12 mouse cellular contexts compared by ENCODE assay signal in the genomic region with DNA sequence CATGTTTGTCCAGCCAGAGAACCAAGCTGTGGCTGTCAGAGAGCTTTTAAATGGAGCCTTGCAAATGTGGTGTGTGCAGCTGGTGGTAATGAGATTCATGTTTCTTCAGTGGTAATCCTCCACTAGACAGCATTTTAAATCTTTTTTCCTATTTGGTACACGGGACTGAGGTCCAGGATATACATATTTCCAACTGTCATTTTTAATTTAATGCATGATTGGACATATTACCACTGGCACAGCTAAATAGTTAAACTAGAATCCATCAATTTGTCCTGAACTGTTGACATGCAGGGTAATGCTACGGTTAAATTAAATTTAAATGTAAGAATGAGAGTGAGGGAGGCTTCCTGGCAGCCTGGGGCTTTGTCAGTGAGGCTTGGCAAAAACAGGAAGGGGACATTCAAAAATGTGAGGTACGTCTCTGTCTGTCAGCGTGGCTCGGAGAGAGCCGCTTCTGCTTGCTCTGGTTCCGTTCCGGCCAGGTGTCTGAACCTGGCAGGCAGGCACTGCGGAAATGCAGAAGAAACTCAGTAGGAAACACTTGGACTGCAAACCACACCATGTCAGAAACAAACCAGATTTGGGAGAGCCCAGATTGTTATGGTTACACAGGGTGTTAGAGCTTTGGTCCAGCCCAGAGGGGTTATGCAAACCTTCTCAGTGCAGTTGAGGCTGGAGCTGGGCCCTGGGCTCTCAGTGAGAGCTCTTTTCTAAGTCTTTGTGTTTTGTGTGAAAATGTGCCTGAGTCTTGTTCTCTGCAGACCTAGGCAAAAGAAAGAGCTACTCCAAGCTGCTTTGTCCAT.
A peak's percentile ranks its signal among the peaks of the same experiment; 100 is the strongest.
DNase-seq lines count a peak whose midpoint lies in the region; ATAC-seq and TF ChIP-seq lines count a peak whose summit lies in the region.
"Had no signal": no experiment of that assay in that cellular context is flagged by ENCODE, and none has a peak within 500 bp of the region (broad histone marks: within the 10 kb centered on the region; RNA-seq: fewer than 3 reads in every experiment).

No protein-coding gene starts in this region.

- no peak for DNase-seq in forebrain, embryonic 10.5 days (ENCODE audit: extremely low spot score, low spot score)
- peak; percentile 61 to 62 for DNase-seq in cerebellum, postnatal 25 days
- DNase-seq in midbrain, embryonic 11.5 days (ENCODE audit: low spot score, missing footprints) = no peak
- DNase-seq in thymus, postnatal 10 days (ENCODE audit: low spot score in 2 of 2) = peak; percentile 35 to 36
- no peak for DNase-seq in layer of hippocampus, adult 2 months (ENCODE audit: low spot score in 2 of 2)
- no peak for DNase-seq in layer of hippocampus, postnatal 25 days (ENCODE audit: extremely low spot score in 1 of 2, low spot score in 1 of 2)
- no peak for DNase-seq in gastrocnemius, postnatal 10 days
- DNase-seq: adrenal gland, postnatal 10 days; kidney, postnatal 10 days; liver, embryonic 13.5 days had no signal

- H3K27ac ChIP-seq in forebrain, embryonic 15.5 days (replicated peaks) = peak overlapping the region; percentile 68
- H3K27ac ChIP-seq in forebrain, embryonic 10.5 days = no peak overlapping the region
- no peak overlapping the region for H3K27ac ChIP-seq in midbrain, embryonic 11.5 days (ENCODE audit: low read depth, low read length)
- H3K27ac ChIP-seq in layer of hippocampus, adult 2 months = no peak overlapping the region
- H3K27ac ChIP-seq: liver, embryonic 13.5 days had no signal

- no peaks in the 10 kb centered on the region for H3K27me3 ChIP-seq in forebrain, embryonic 15.5 days
- no peaks in the 10 kb centered on the region for H3K27me3 ChIP-seq in forebrain, embryonic 10.5 days (ENCODE audit: poor library complexity, severe bottlenecking)
- H3K27me3 ChIP-seq in midbrain, embryonic 11.5 days (ENCODE audit: control insufficient read depth, insufficient read depth, low read length) = no peaks in the 10 kb centered on the region
- H3K27me3 ChIP-seq: liver, embryonic 13.5 days had no signal

- no peak overlapping the region for H3K4me2 ChIP-seq in forebrain, embryonic 15.5 days (replicated peaks)
- H3K4me2 ChIP-seq in midbrain, embryonic 11.5 days = no peak overlapping the region
- H3K4me2 ChIP-seq: heart, embryonic 12.5 days; liver, embryonic 13.5 days had no signal

- peak; percentile 73; the same call in 1 of the 2 replicates for ATAC-seq in forebrain, embryonic 15.5 days (replicated peaks)
- ATAC-seq in midbrain, embryonic 11.5 days (ENCODE audit: low FRiP score) = peak; percentile 63

- no peak overlapping the region for H3K4me3 ChIP-seq in forebrain, embryonic 15.5 days
- H3K4me3 ChIP-seq in forebrain, embryonic 10.5 days = no peak overlapping the region
- H3K4me3 ChIP-seq in midbrain, embryonic 11.5 days (ENCODE audit: low read depth, low read length) = no peak overlapping the region
- no peak overlapping the region for H3K4me3 ChIP-seq in layer of hippocampus, adult 2 months
- H3K4me3 ChIP-seq: heart, embryonic 12.5 days; liver, embryonic 13.5 days had no signal

- no peaks in the 10 kb centered on the region for H3K36me3 ChIP-seq in forebrain, embryonic 15.5 days
- no peaks in the 10 kb centered on the region for H3K36me3 ChIP-seq in forebrain, embryonic 10.5 days (replicated peaks)
- H3K36me3 ChIP-seq in midbrain, embryonic 11.5 days (ENCODE audit: control insufficient read depth, insufficient read depth, low read length) = no peaks in the 10 kb centered on the region
- H3K36me3 ChIP-seq: heart, embryonic 12.5 days; liver, embryonic 13.5 days had no signal

- no peaks in the 10 kb centered on the region for H3K9me3 ChIP-seq in forebrain, embryonic 15.5 days
- no peaks in the 10 kb centered on the region for H3K9me3 ChIP-seq in forebrain, embryonic 10.5 days
- no peaks in the 10 kb centered on the region for H3K9me3 ChIP-seq in midbrain, embryonic 11.5 days (ENCODE audit: control insufficient read depth, low read length)
- H3K9me3 ChIP-seq: heart, embryonic 12.5 days; liver, embryonic 13.5 days had no signal

- 53% methylated on average over 9 of the region's 9 CpGs for WGBS in forebrain, embryonic 15.5 days
- 85% methylated on average over 9 of the region's 9 CpGs for WGBS in forebrain, embryonic 10.5 days
- WGBS in midbrain, embryonic 11.5 days = 75% methylated on average over 9 of the region's 9 CpGs

- H3K4me1 ChIP-seq in forebrain, embryonic 15.5 days = peaks cover 11% of the 10 kb centered on the region
- H3K4me1 ChIP-seq in forebrain, embryonic 10.5 days = no peaks in the 10 kb centered on the region
- H3K4me1 ChIP-seq in midbrain, embryonic 11.5 days (ENCODE audit: control insufficient read depth, insufficient read depth, low read length) = 0 out of 2 replicates have a peak, but pooled peaks cover 2% of the 10 kb centered on the region
- H3K4me1 ChIP-seq: heart, embryonic 12.5 days; liver, embryonic 13.5 days had no signal

- no peak overlapping the region for H3K9ac ChIP-seq in forebrain, embryonic 15.5 days (replicated peaks)
- H3K9ac ChIP-seq in midbrain, embryonic 11.5 days (ENCODE audit: low read length) = no peak overlapping the region
- H3K9ac ChIP-seq: heart, embryonic 12.5 days; liver, embryonic 13.5 days had no signal

- no peak for TF ChIP-seq CTCF in layer of hippocampus, adult 2 months (conservative IDR thresholded peaks at IDR 0.05)

Comparison
In these comparisons a context has a peak if more than half of its experiments do, and no peak if none do; other contexts are left out.
1. DNase-seq: peak in cerebellum, postnatal 25 days (2 of 2) and thymus, postnatal 10 days (2 of 2); none in forebrain, embryonic 10.5 days (single experiment), midbrain, embryonic 11.5 days (single experiment), layer of hippocampus, adult 2 months (0 of 2), layer of hippocampus, postnatal 25 days (0 of 2) and gastrocnemius, postnatal 10 days (single experiment).